Mouse (Mus musculus) ES-Bruce4 (cell line): Measurements from ENCODE around the gene Ano6.

Experiments used
- CTCF ChIP-seq: IDR thresholded peaks from one replicate; pipeline ENCODE4 v1.8.1; 2011; ENCODE audit warnings: low read depth, low read length
- POLR2A ChIP-seq: IDR thresholded peaks from one replicate; pipeline ENCODE4 v1.8.1; 2011; ENCODE audit warnings: low read length; ENCODE audit not compliant: insufficient read depth

DNA sequence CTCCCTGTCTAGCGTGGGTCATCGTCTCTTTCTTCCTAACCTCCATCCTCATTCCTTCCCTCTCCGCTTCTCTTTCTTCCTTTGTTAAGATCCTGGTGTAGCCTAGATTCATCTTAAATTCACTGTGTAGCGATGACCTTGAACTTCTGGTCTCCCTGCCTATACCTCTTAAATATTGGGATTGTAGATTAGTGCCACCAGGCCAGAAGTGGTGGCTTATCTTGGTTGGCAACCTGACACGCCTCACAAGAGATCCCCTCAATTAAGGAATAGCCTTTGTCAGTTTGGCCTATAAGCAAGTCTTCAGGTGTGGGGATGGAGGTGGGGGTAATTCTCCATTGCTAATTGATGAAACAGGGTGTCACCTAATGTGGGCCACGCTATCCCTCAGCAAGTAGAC lies 107.8 kb downstream of the Ano6 start:
- TF ChIP-seq CTCF (no peak), POLR2A (no peak)
